In genomic region chr8:11283217-11283616, GRCm38 (mm10) we compare ENCODE assay signal across 11 mouse cellular contexts. TPM values are rescaled to one million over a fixed set of nuclear protein-coding genes. Genes with fewer than 3 reads are reported as not detected.
A peak's percentile ranks its signal among the peaks of the same experiment; 100 is the strongest.
DNase-seq lines count a peak whose midpoint lies in the region; ATAC-seq lines count a peak whose summit lies in the region.
"Had no signal": no experiment of that assay in that cellular context is flagged by ENCODE, and none has a peak within 500 bp of the region (broad histone marks: within the 10 kb centered on the region; RNA-seq: fewer than 3 reads in every experiment).

No protein-coding gene starts in this region.

- H3K9me3 ChIP-seq in hindbrain, embryonic 10.5 days = no peaks in the 10 kb centered on the region
- H3K9me3 ChIP-seq in hindbrain, embryonic 14.5 days (ENCODE audit: control insufficient read depth, low read length) = no peaks in the 10 kb centered on the region
- no peaks in the 10 kb centered on the region for H3K9me3 ChIP-seq in heart, embryonic 13.5 days
- no peaks in the 10 kb centered on the region; the same call in 1 of the 2 replicates for H3K9me3 ChIP-seq in midbrain, embryonic 13.5 days

- H3K4me2 ChIP-seq in hindbrain, embryonic 14.5 days (replicated peaks) = no peak overlapping the region
- no peak overlapping the region for H3K4me2 ChIP-seq in heart, embryonic 13.5 days
- no peak overlapping the region for H3K4me2 ChIP-seq in midbrain, embryonic 13.5 days (replicated peaks)

- H3K27ac ChIP-seq in hindbrain, embryonic 10.5 days = peak overlapping the region; percentile 75
- H3K27ac ChIP-seq in hindbrain, embryonic 14.5 days = no peak overlapping the region
- peak overlapping the region; percentile 60 for H3K27ac ChIP-seq in heart, embryonic 13.5 days (replicated peaks)
- H3K27ac ChIP-seq in midbrain, embryonic 13.5 days = no peak overlapping the region

- 52% methylated on average over 10 of the region's 10 CpGs for WGBS in hindbrain, embryonic 10.5 days
- 53% methylated on average over 10 of the region's 10 CpGs for WGBS in hindbrain, embryonic 14.5 days
- WGBS in heart, embryonic 13.5 days = 50% methylated on average over 10 of the region's 10 CpGs
- WGBS in midbrain, embryonic 13.5 days = 25% methylated on average over 10 of the region's 10 CpGs

- no peak for ATAC-seq in hindbrain, embryonic 14.5 days (ENCODE audit: low FRiP score)
- ATAC-seq in heart, embryonic 13.5 days (ENCODE audit: extremely low read depth, insufficient number of reproducible peaks, low FRiP score, low TSS enrichment) = no peak
- ATAC-seq in midbrain, embryonic 13.5 days = 0 out of 2 replicates have a peak, but pooled peaks have one; percentile 14
- ATAC-seq in megakaryocyte, adult 5-6 weeks (ENCODE audit: poor library complexity, severe bottlenecking) = no peak

- H3K4me3 ChIP-seq in hindbrain, embryonic 10.5 days = no peak overlapping the region
- no peak overlapping the region for H3K4me3 ChIP-seq in hindbrain, embryonic 14.5 days (replicated peaks; ENCODE audit: low read length)
- no peak overlapping the region for H3K4me3 ChIP-seq in heart, embryonic 13.5 days
- H3K4me3 ChIP-seq in midbrain, embryonic 13.5 days (replicated peaks) = no peak overlapping the region

- H3K27me3 ChIP-seq in hindbrain, embryonic 10.5 days (ENCODE audit: insufficient read depth, poor library complexity, severe bottlenecking) = 0 out of 2 replicates have a peak, but pooled peaks cover 2% of the 10 kb centered on the region
- H3K27me3 ChIP-seq in hindbrain, embryonic 14.5 days (ENCODE audit: control insufficient read depth, insufficient read depth, low read length) = no peaks in the 10 kb centered on the region; the same call in 1 of the 2 replicates
- no peaks in the 10 kb centered on the region for H3K27me3 ChIP-seq in heart, embryonic 13.5 days (replicated peaks)
- no peaks in the 10 kb centered on the region for H3K27me3 ChIP-seq in midbrain, embryonic 13.5 days

- peak; percentile 25 for DNase-seq in hindbrain, embryonic 10.5 days (ENCODE audit: low spot score)
- DNase-seq in hindbrain, embryonic 14.5 days (ENCODE audit: low spot score) = no peak
- peak; percentile 78 to 82 for DNase-seq in kidney, postnatal 36 days
- DNase-seq in left cerebral cortex, adult 9 months (ENCODE audit: low spot score in 2 of 2) = no peak
- DNase-seq in urinary bladder, postnatal 4 days (ENCODE audit: low spot score in 2 of 2) = no peak
- DNase-seq: layer of hippocampus, postnatal 36 days; thymus, postnatal 14 days had no signal

- H3K4me1 ChIP-seq in hindbrain, embryonic 10.5 days (replicated peaks) = peaks cover 70% of the 10 kb centered on the region
- H3K4me1 ChIP-seq in hindbrain, embryonic 14.5 days (replicated peaks; ENCODE audit: control insufficient read depth, insufficient read depth, low read length) = peaks cover 4% of the 10 kb centered on the region; the same call in 1 of the 2 replicates
- peaks cover 68% of the 10 kb centered on the region for H3K4me1 ChIP-seq in heart, embryonic 13.5 days
- peaks cover 27% of the 10 kb centered on the region for H3K4me1 ChIP-seq in midbrain, embryonic 13.5 days (replicated peaks)

- no peak overlapping the region for H3K9ac ChIP-seq in hindbrain, embryonic 14.5 days
- peak overlapping the region; percentile 59; the same call in 1 of the 2 replicates for H3K9ac ChIP-seq in heart, embryonic 13.5 days
- no peak overlapping the region for H3K9ac ChIP-seq in midbrain, embryonic 13.5 days (replicated peaks)

- H3K36me3 ChIP-seq in hindbrain, embryonic 10.5 days = no peaks in the 10 kb centered on the region
- H3K36me3 ChIP-seq in hindbrain, embryonic 14.5 days (replicated peaks; ENCODE audit: control insufficient read depth, insufficient read depth) = no peaks in the 10 kb centered on the region
- peaks cover 9% of the 10 kb centered on the region for H3K36me3 ChIP-seq in heart, embryonic 13.5 days
- no peaks in the 10 kb centered on the region for H3K36me3 ChIP-seq in midbrain, embryonic 13.5 days

RNA-seq across cellular contexts. Expression of gene Col4a2, which starts 29.4 kb away (rescaled TPM):
- polyA plus RNA-seq in hindbrain, embryonic 10.5 days (2016; fragmentation: Nextera tagmentation; extraction: Ambion mirVana) = 51.1 and 52.9 TPM in 2 replicates
- polyA plus RNA-seq in hindbrain, embryonic 14.5 days (2014; fragmentation: Nextera tagmentation; extraction: Ambion mirVana) = 41.6 and 46.4 TPM in 2 replicates
- polyA plus RNA-seq in heart, embryonic 13.5 days (2015; fragmentation: Nextera tagmentation; extraction: Ambion mirVana) = 66.9 and 71.5 TPM in 2 replicates
- polyA plus RNA-seq in midbrain, embryonic 13.5 days (2015; fragmentation: Nextera tagmentation; extraction: Ambion mirVana) = 28.6 and 39.1 TPM in 2 replicates
- 0.02 and 0.07 TPM in 2 replicates for total RNA-seq in megakaryocyte, adult 5-6 weeks (2015)
- 0.15 and 0.73 TPM in 2 replicates for total RNA-seq in megakaryocyte, adult 5-6 weeks (2017)

RNA-seq across cellular contexts. Expression of gene Col4a1, which starts 29.4 kb away (rescaled TPM):
- 122 and 123 TPM in 2 replicates for polyA plus RNA-seq in hindbrain, embryonic 10.5 days (2016; fragmentation: Nextera tagmentation; extraction: Ambion mirVana)
- 121 and 135 TPM in 2 replicates for polyA plus RNA-seq in hindbrain, embryonic 14.5 days (2014; fragmentation: Nextera tagmentation; extraction: Ambion mirVana)
- polyA plus RNA-seq in heart, embryonic 13.5 days (2015; fragmentation: Nextera tagmentation; extraction: Ambion mirVana) = 164 TPM in 2 replicates
- 61.4 and 83.4 TPM in 2 replicates for polyA plus RNA-seq in midbrain, embryonic 13.5 days (2015; fragmentation: Nextera tagmentation; extraction: Ambion mirVana)
- 0.30 and 1.3 TPM in 2 replicates for total RNA-seq in megakaryocyte, adult 5-6 weeks (2015)
- total RNA-seq in megakaryocyte, adult 5-6 weeks (2017) = 0.04 and 1.1 TPM in 2 replicates
- total RNA-seq: megakaryocyte-erythroid progenitor cell, adult 5-6 weeks had no signal

Comparison
In these comparisons a context has a peak if more than half of its experiments do, and no peak if none do; other contexts are left out.
1. DNase-seq: peak in hindbrain, embryonic 10.5 days (single experiment) and kidney, postnatal 36 days (2 of 2); none in hindbrain, embryonic 14.5 days (single experiment), left cerebral cortex, adult 9 months (0 of 2) and urinary bladder, postnatal 4 days (0 of 2).
2. H3K27ac ChIP-seq: peak in hindbrain, embryonic 10.5 days (single experiment) and heart, embryonic 13.5 days (single experiment); none in hindbrain, embryonic 14.5 days (single experiment) and midbrain, embryonic 13.5 days (single experiment).